Comparison of ENCODE assay signal across 8 mouse cellular contexts in the genomic region with DNA sequence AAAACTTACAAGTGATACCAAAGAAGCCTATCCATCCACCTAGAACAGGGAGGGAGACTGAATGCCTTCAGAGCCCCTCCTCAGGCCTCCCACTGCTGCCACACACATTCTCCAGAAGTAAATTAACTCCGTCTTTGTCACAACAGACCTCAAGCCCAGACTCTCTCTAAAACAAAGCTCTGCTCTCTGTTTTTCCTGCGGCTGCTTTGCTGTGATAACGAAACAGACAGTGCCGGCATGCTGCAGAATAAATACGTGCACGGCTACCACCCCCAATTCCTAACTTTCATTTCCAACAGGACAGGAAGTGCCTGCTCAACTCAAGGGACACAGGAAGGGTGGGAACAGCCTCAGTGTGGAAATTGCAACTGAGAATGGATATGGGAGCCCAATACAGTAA. TPM values are rescaled to one million over a fixed set of nuclear protein-coding genes. Genes with fewer than 3 reads are reported as not detected.
DNase-seq lines count a peak whose midpoint lies in the region; ATAC-seq and TF ChIP-seq lines count a peak whose summit lies in the region.

A gene (minus strand): TSS at position 309 of the 400 bp plus-strand sequence.

- H3K9me3 ChIP-seq in heart, postnatal 0 days (replicated peaks; ENCODE audit: control insufficient read depth, low read length): no peaks in the 10 kb centered on the region

- TF ChIP-seq POLR2A in spleen, adult 2 months (IDR thresholded peaks at IDR 0.05; ENCODE audit: low read depth, low read length): no peak

- peak within 1 kb of the TSS; percentile 16; the same call in 1 of the 2 replicates for H3K4me3 ChIP-seq in spleen, adult 2 months (ENCODE audit: extremely low read depth, insufficient read depth, insufficient read length)
- H3K4me3 ChIP-seq in heart, postnatal 0 days (ENCODE audit: low read depth, low read length): peak within 1 kb of the TSS; percentile 46

- H3K4me1 ChIP-seq in spleen, adult 2 months (ENCODE audit: control insufficient read depth, insufficient read depth, insufficient read length): peaks cover 7% of the 10 kb centered on the region; the same call in 1 of the 2 replicates
- peaks cover 6% of the 10 kb centered on the region; the same call in 1 of the 2 replicates for H3K4me1 ChIP-seq in heart, postnatal 0 days (ENCODE audit: control insufficient read depth, insufficient read depth)

- DNase-seq in spleen, adult 2 months (ENCODE audit: low read depth in 1 of 2, low spot score in 2 of 2): no peak
- no peak for DNase-seq in spleen, adult 12 weeks (ENCODE audit: low spot score)
- DNase-seq in embryo, embryonic 9.5 days (ENCODE audit: extremely low spot score): peak; percentile 32
- DNase-seq in heart, postnatal 0 days (ENCODE audit: low spot score): peak; percentile 70
- no peak for DNase-seq in large intestine, adult 2 months (ENCODE audit: low read depth, low spot score)
- peak; percentile 61 for DNase-seq in lung, postnatal 14 days
- DNase-seq in cerebellum, postnatal 14 days: no peak
- no peak for DNase-seq in right cerebral cortex, adult 18-20 months

- H3K27me3 ChIP-seq in spleen, adult 2 months (ENCODE audit: control insufficient read depth, insufficient read depth, low read length): no peaks in the 10 kb centered on the region
- H3K27me3 ChIP-seq in heart, postnatal 0 days (ENCODE audit: control insufficient read depth, insufficient read depth, low read length): no peaks in the 10 kb centered on the region

- peak; percentile 54; the same call in 1 of the 2 replicates for ATAC-seq in heart, postnatal 0 days (ENCODE audit: insufficient read depth, low read depth)

- 35% methylated on average over 6 of the region's 6 CpGs for WGBS in spleen, adult 2 months
- WGBS in heart, postnatal 0 days: 1% methylated on average over 6 of the region's 6 CpGs
- 8% methylated on average over 6 of the region's 6 CpGs for WGBS in large intestine, adult 2 months

- no peak within 1 kb of the TSS for H3K27ac ChIP-seq in spleen, adult 2 months (ENCODE audit: insufficient read depth, low read length)
- peak within 1 kb of the TSS; percentile 87 for H3K27ac ChIP-seq in heart, postnatal 0 days (ENCODE audit: low read depth)

- TF ChIP-seq EP300 in heart, postnatal 0 days (IDR thresholded peaks at IDR 0.05; ENCODE audit: low read depth): no peak; the same call in 1 of the 2 replicates

- H3K36me3 ChIP-seq in spleen, adult 2 months (ENCODE audit: control insufficient read depth, insufficient read depth, low read length): no peaks in the 10 kb centered on the region
- no peaks in the 10 kb centered on the region for H3K36me3 ChIP-seq in heart, postnatal 0 days (replicated peaks; ENCODE audit: control insufficient read depth, insufficient read depth, low read length)

- TF ChIP-seq CTCF in spleen, adult 2 months (IDR thresholded peaks at IDR 0.05; ENCODE audit: extremely low read depth, insufficient read depth, insufficient read length, insufficient replicate concordance): no peak
- no peak for TF ChIP-seq CTCF in heart, postnatal 0 days (IDR thresholded peaks at IDR 0.05; ENCODE audit: low read depth)

- H3K4me2 ChIP-seq in heart, postnatal 0 days (ENCODE audit: low read depth, low read length): peak within 1 kb of the TSS; percentile 62

- peak within 1 kb of the TSS; percentile 49 for H3K9ac ChIP-seq in heart, postnatal 0 days (replicated peaks; ENCODE audit: low read depth, low read length)

RNA-seq across cellular contexts. Expression of the gene that starts here (rescaled TPM):
- 30.0 and 37.0 TPM in 2 replicates for polyA plus RNA-seq in spleen, adult 2 months (2012; rRNA removed)
- total RNA-seq in heart, postnatal 0 days (2014; rRNA removed; ENCODE audit: low replicate concordance): 41.9 and 59.4 TPM in 2 replicates
- 29.0 and 29.9 TPM in 2 replicates for polyA plus RNA-seq in heart, postnatal 0 days (2015; fragmentation: Nextera tagmentation; extraction: Ambion mirVana)
- polyA plus RNA-seq in large intestine, adult 2 months (2012; rRNA removed): 33.1 and 43.2 TPM in 2 replicates

Comparison
In these comparisons a context has a peak if more than half of its experiments do, and no peak if none do; other contexts are left out.
1. DNase-seq: peak in embryo, embryonic 9.5 days (single experiment), heart, postnatal 0 days (single experiment) and lung, postnatal 14 days (single experiment); none in spleen, adult 2 months (0 of 2), spleen, adult 12 weeks (single experiment), large intestine, adult 2 months (single experiment), cerebellum, postnatal 14 days (0 of 2) and right cerebral cortex, adult 18-20 months (single experiment).